Mouse (Mus musculus): ENCODE measurements around the gene Gm11037. TPM values are rescaled to one million over a fixed set of nuclear protein-coding genes. Genes with fewer than 3 reads are reported as not detected.

Gene Gm11037
- polyA plus RNA-seq, 1 experiment: not detected

GRCm38 (mm10) chr2:131089634-131090033 is 43.7 kb upstream of the Gm11037 start:
- H3K4me3 ChIP-seq: no peak overlapping the region
- no peak overlapping the region for H3ac ChIP-seq (ENCODE audit: control insufficient read depth, insufficient read length)
- H3K4me2 ChIP-seq (ENCODE audit: low read depth): no peak overlapping the region
- H3K79me2 ChIP-seq (ENCODE audit: control insufficient read depth, insufficient read depth): no peaks in the 10 kb centered on the region
- no peaks in the 10 kb centered on the region for H3K36me3 ChIP-seq (ENCODE audit: control insufficient read depth, insufficient read depth)
- H3K27me3 ChIP-seq (ENCODE audit: control insufficient read depth, insufficient read depth, insufficient read length): no peaks in the 10 kb centered on the region
- no peak for TF ChIP-seq TCF3 (IDR thresholded peaks at IDR 0.05; ENCODE audit: insufficient read length, low read depth)
- no peak for TF ChIP-seq MYOG (IDR thresholded peaks at IDR 0.05; ENCODE audit: control insufficient read depth in 1 of 3, insufficient read depth in 1 of 3, insufficient read length in 2 of 3, low read depth in 2 of 3)
- TF ChIP-seq E2F4 (IDR thresholded peaks at IDR 0.05; ENCODE audit: insufficient read depth): no peak

- Histone ChIP-seq H3K4me2 (ENCODE audit: low read depth) (no peak overlapping the region), H3ac (ENCODE audit: control insufficient read depth, insufficient read length) (no peak overlapping the region), H3K27me3 (ENCODE audit: control insufficient read depth, insufficient read depth, insufficient read length) (no peaks in the 10 kb centered on the region), H3K4me3 (no peak overlapping the region), H3K36me3 (ENCODE audit: control insufficient read depth, insufficient read depth) (no peaks in the 10 kb centered on the region), H3K79me2 (ENCODE audit: control insufficient read depth, insufficient read depth) (no peaks in the 10 kb centered on the region)
- TF ChIP-seq TCF3 (IDR thresholded peaks at IDR 0.05; ENCODE audit: insufficient read length, low read depth) (no peak), USF1 (IDR thresholded peaks at IDR 0.05; ENCODE audit: low read depth) (no peak), TCF12 (IDR thresholded peaks at IDR 0.05; ENCODE audit: insufficient read depth, poor library complexity, severe bottlenecking) (no peak), POLR2AphosphoS2 (IDR thresholded peaks at IDR 0.05; ENCODE audit: insufficient read length, low read depth) (no peak), MYOG (IDR thresholded peaks at IDR 0.05; ENCODE audit: control insufficient read depth in 1 of 3, insufficient read depth in 1 of 3, insufficient read length in 2 of 3, low read depth in 2 of 3) (no peak), CEBPB (IDR thresholded peaks at IDR 0.05; ENCODE audit: insufficient read depth, poor library complexity, severe bottlenecking) (no peak), POLR2A (IDR thresholded peaks at IDR 0.05; ENCODE audit: insufficient read length, low read depth) (no peak), E2F4 (IDR thresholded peaks at IDR 0.05; ENCODE audit: insufficient read depth) (no peak), MYOD1 (IDR thresholded peaks at IDR 0.05; ENCODE audit: control insufficient read depth in 1 of 3, insufficient read length in 2 of 3, low read depth in 2 of 3) (no peak), MAX (IDR thresholded peaks at IDR 0.05; ENCODE audit: low read depth) (no peak), SRF (IDR thresholded peaks at IDR 0.05; ENCODE audit: control insufficient read depth, insufficient read length, low read depth) (no peak), REST (IDR thresholded peaks at IDR 0.05; ENCODE audit: insufficient read depth, insufficient read length) (no peak)
These were observed 42.4 kb upstream of the Gm11037 start for GRCm38 (mm10) chr2:131090852-131091251.

GRCm38 (mm10) chr2:131093577-131093976 is 39.7 kb upstream of the Gm11037 start:
- TF ChIP-seq MYOG (IDR thresholded peaks at IDR 0.05; ENCODE audit: control insufficient read depth in 1 of 3, insufficient read depth in 1 of 3, insufficient read length in 2 of 3, low read depth in 2 of 3): no peak
- TF ChIP-seq SRF (IDR thresholded peaks at IDR 0.05; ENCODE audit: control insufficient read depth, insufficient read length, low read depth): no peak
- no peak for TF ChIP-seq REST (IDR thresholded peaks at IDR 0.05; ENCODE audit: insufficient read depth, insufficient read length)
- no peak for TF ChIP-seq POLR2A (IDR thresholded peaks at IDR 0.05; ENCODE audit: insufficient read length, low read depth)
- TF ChIP-seq TCF12 (IDR thresholded peaks at IDR 0.05; ENCODE audit: insufficient read depth, poor library complexity, severe bottlenecking): no peak
- no peak for TF ChIP-seq MAX (IDR thresholded peaks at IDR 0.05; ENCODE audit: low read depth)
- TF ChIP-seq E2F4 (IDR thresholded peaks at IDR 0.05; ENCODE audit: insufficient read depth): no peak
- no peak for TF ChIP-seq POLR2AphosphoS2 (IDR thresholded peaks at IDR 0.05; ENCODE audit: insufficient read length, low read depth)
- TF ChIP-seq USF1 (IDR thresholded peaks at IDR 0.05; ENCODE audit: low read depth): no peak
- no peak for TF ChIP-seq MYOD1 (IDR thresholded peaks at IDR 0.05; ENCODE audit: control insufficient read depth in 1 of 3, insufficient read length in 2 of 3, low read depth in 2 of 3)
- Histone ChIP-seq H3K79me2 (ENCODE audit: control insufficient read depth, insufficient read depth) (no peaks in the 10 kb centered on the region), H3K36me3 (ENCODE audit: control insufficient read depth, insufficient read depth) (no peaks in the 10 kb centered on the region), H3K4me3 (no peak overlapping the region), H3K27me3 (ENCODE audit: control insufficient read depth, insufficient read depth, insufficient read length) (no peaks in the 10 kb centered on the region), H3K4me2 (ENCODE audit: low read depth) (no peak overlapping the region), H3ac (ENCODE audit: control insufficient read depth, insufficient read length) (no peak overlapping the region)

GRCm38 (mm10) chr2:131094823-131095222 is 38.5 kb upstream of the Gm11037 start:
- Histone ChIP-seq H3K27me3 (ENCODE audit: control insufficient read depth, insufficient read depth, insufficient read length) (no peaks in the 10 kb centered on the region), H3ac (ENCODE audit: control insufficient read depth, insufficient read length) (no peak overlapping the region), H3K4me2 (ENCODE audit: low read depth) (no peak overlapping the region), H3K79me2 (ENCODE audit: control insufficient read depth, insufficient read depth) (no peaks in the 10 kb centered on the region), H3K36me3 (ENCODE audit: control insufficient read depth, insufficient read depth) (no peaks in the 10 kb centered on the region), H3K4me3 (no peak overlapping the region)
- TF ChIP-seq CEBPB (IDR thresholded peaks at IDR 0.05; ENCODE audit: insufficient read depth, poor library complexity, severe bottlenecking) (no peak), TCF12 (IDR thresholded peaks at IDR 0.05; ENCODE audit: insufficient read depth, poor library complexity, severe bottlenecking) (no peak), MAX (IDR thresholded peaks at IDR 0.05; ENCODE audit: low read depth) (no peak), E2F4 (IDR thresholded peaks at IDR 0.05; ENCODE audit: insufficient read depth) (no peak), MYOG (IDR thresholded peaks at IDR 0.05; ENCODE audit: control insufficient read depth in 1 of 3, insufficient read depth in 1 of 3, insufficient read length in 2 of 3, low read depth in 2 of 3) (no peak), SRF (IDR thresholded peaks at IDR 0.05; ENCODE audit: control insufficient read depth, insufficient read length, low read depth) (no peak), POLR2AphosphoS2 (IDR thresholded peaks at IDR 0.05; ENCODE audit: insufficient read length, low read depth) (no peak), MYOD1 (IDR thresholded peaks at IDR 0.05; ENCODE audit: control insufficient read depth in 1 of 3, insufficient read length in 2 of 3, low read depth in 2 of 3) (no peak), USF1 (IDR thresholded peaks at IDR 0.05; ENCODE audit: low read depth) (no peak), REST (IDR thresholded peaks at IDR 0.05; ENCODE audit: insufficient read depth, insufficient read length) (no peak), TCF3 (IDR thresholded peaks at IDR 0.05; ENCODE audit: insufficient read length, low read depth) (no peak), POLR2A (IDR thresholded peaks at IDR 0.05; ENCODE audit: insufficient read length, low read depth) (no peak)
